Mouse (Mus musculus) MEL (cell line): ENCODE data around the gene Gcg.

Source experiments
- CTCF ChIP-seq, 3 experiments: IDR thresholded peaks in 2 of 3; conservative IDR thresholded peaks in 1 of 3; 2 replicates each; pipeline ENCODE4 v1.5.1; 2011 to 2012; ENCODE audit warnings: low read length in 3 of 3, low read depth in 2 of 3, mild to moderate bottlenecking in 2 of 3, improper control_type of control experiment in 1 of 3, inconsistent platforms in 1 of 3, mixed read lengths in 1 of 3, moderate library complexity in 1 of 3; ENCODE audit not compliant: control insufficient read depth in 1 of 3, insufficient read depth in 1 of 3, poor library complexity in 1 of 3, severe bottlenecking in 1 of 3
- MAFK ChIP-seq: IDR thresholded peaks from 2 replicates; pipeline ENCODE4 v1.6.1; 2011; ENCODE audit warnings: low read depth, mild to moderate bottlenecking, low read length, improper control_type of control experiment, borderline replicate concordance
- POLR2A ChIP-seq, 2 experiments: IDR thresholded peaks; 2 replicates each; pipeline ENCODE4 v1.6.1; 2011 to 2012; ENCODE audit warnings: low read length in 2 of 2, mild to moderate bottlenecking in 2 of 2, control low read depth in 1 of 2, improper control_type of control experiment in 1 of 2, low read depth in 1 of 2, moderate library complexity in 1 of 2; ENCODE audit not compliant: control insufficient read depth in 1 of 2, insufficient read depth in 1 of 2, poor library complexity in 1 of 2

- TF ChIP-seq POLR2A (IDR thresholded peaks at IDR 0.05; ENCODE audit: control insufficient read depth in 1 of 2, insufficient read depth in 1 of 2, low read depth in 1 of 2, low read length in 2 of 2, poor library complexity in 1 of 2) (no peak), MAFK (no peak), CTCF (IDR thresholded peaks at IDR 0.05 in 2 of 3, conservative IDR thresholded peaks at IDR 0.05 in 1 of 3; ENCODE audit: control insufficient read depth in 1 of 3, insufficient read depth in 1 of 3, low read depth in 2 of 3, low read length in 3 of 3, poor library complexity in 1 of 3, severe bottlenecking in 1 of 3) (no peak)
Measured at GRCm38 (mm10) chr2:62517790-62518189, 34.3 kb upstream of the Gcg start.
